Mouse (Mus musculus) limb, embryonic 14.5 days (tissue): ENCODE results near the gene Fzd9. TPM values are rescaled to one million over a fixed set of nuclear protein-coding genes. Genes with fewer than 3 reads are reported as not detected.

ENCODE experiments used
- ATAC-seq: fragments of 200-750 bp; cut with Nextera tagmentation; 2 replicates; pipeline ENCODE4 v1.8.0; 2017; ENCODE audit warnings: low read depth, moderate number of reproducible peaks, moderate TSS enrichment; ENCODE audit not compliant: low FRiP score
- DNase-seq: peaks from one replicate; pipeline ENCODE4 v3.0.0-alpha.2; 2015; ENCODE audit warnings: low spot score
- H3K27ac ChIP-seq: fragments of 300-500 bp; sonication (generic); replicated peaks from 2 replicates; pipeline ENCODE4 v1.5.1; 2014; ENCODE audit warnings: low read depth, mild to moderate bottlenecking, low read length, moderate library complexity, mixed read lengths
- H3K27me3 ChIP-seq: fragments of 300-500 bp; sonication (generic); 2 replicates; pipeline ENCODE4 v1.6.1; 2014; ENCODE audit warnings: low read length, mixed read lengths; ENCODE audit not compliant: control insufficient read depth, insufficient read depth
- H3K36me3 ChIP-seq: fragments of 300-500 bp; sonication (generic); 2 replicates; pipeline ENCODE4 v1.6.1; 2014; ENCODE audit warnings: mild to moderate bottlenecking, low read length, moderate library complexity, mixed read lengths; ENCODE audit not compliant: control insufficient read depth, insufficient read depth
- H3K4me1 ChIP-seq: fragments of 300-500 bp; sonication (generic); 2 replicates; pipeline ENCODE4 v1.6.1; 2014; ENCODE audit warnings: antibody characterized with exemption, low read length, mixed read lengths; ENCODE audit not compliant: control insufficient read depth, insufficient read depth
- H3K4me2 ChIP-seq: fragments of 300-500 bp; sonication (generic); replicated peaks from 2 replicates; pipeline ENCODE4 v1.6.1; 2014; ENCODE audit warnings: low read depth, mild to moderate bottlenecking, low read length, moderate library complexity; ENCODE audit not compliant: severe bottlenecking
- H3K4me3 ChIP-seq: fragments of 300-500 bp; sonication (generic); replicated peaks from 2 replicates; pipeline ENCODE4 v1.5.1; 2014; ENCODE audit warnings: low read length
- H3K9ac ChIP-seq: fragments of 300-500 bp; sonication (generic); 2 replicates; pipeline ENCODE4 v1.6.1; 2014; ENCODE audit warnings: mild to moderate bottlenecking, low read depth, low read length, moderate library complexity; ENCODE audit not compliant: severe bottlenecking
- H3K9me3 ChIP-seq: fragments of 300-500 bp; sonication (generic); 2 replicates; pipeline ENCODE4 v1.6.1; 2016; ENCODE audit warnings: low read length; ENCODE audit not compliant: control insufficient read depth
- POLR2A ChIP-seq: fragments of 200-500 bp; IDR thresholded peaks from 2 replicates; pipeline ENCODE4 v1.8.0; 2012; ENCODE audit warnings: inconsistent platforms, mild to moderate bottlenecking, moderate library complexity, borderline replicate concordance; ENCODE audit not compliant: insufficient read depth, insufficient read length; ENCODE audit errors: extremely low read depth
- WGBS: fragments of 180-500 bp; shearing (Covaris S2); extraction: QIAGEN DNeasy Blood & Tissue Kit; methylation state at CpG from one replicate; pipeline ENCODE4 v1.1.7; 2014; 5-methylcytosine and 5-hydroxymethylcytosine counted together
- microRNA-seq: library from miRNA; unstranded; fragments of <30 nt; microRNA quantifications from one replicate; pipeline ENCODE4, GENCODE M21; 2016
- polyA plus RNA-seq, 2 experiments: library from polyadenylated mRNA; depleted of rRNA in 1 of 2; stranded (reverse) in 1 of 2; unstranded in 1 of 2; fragments of >200 nt; fragmentation: Nextera tagmentation in 1 of 2; extraction: Ambion mirVana in 1 of 2; gene quantifications; 2 replicates each; pipeline versions ENCODE4 v1.2.1 to v1.2.3; 2012 to 2014

Fzd9 gene
- polyA plus RNA-seq, 2 experiments, result 23.1 to 31.2 TPM

GRCm38 (mm10) chr5:135224169-135224568 lies 26.9 kb downstream of the Fzd9 start:
- no peak overlapping the region for H3K4me3 ChIP-seq
- no peak overlapping the region for H3K27ac ChIP-seq
- no peak overlapping the region for H3K9ac ChIP-seq
- TF ChIP-seq POLR2A, result no peak
- peaks cover 89% of the 10 kb centered on the region for H3K36me3 ChIP-seq
- no peak overlapping the region for H3K4me2 ChIP-seq
- H3K9me3 ChIP-seq, result no peaks in the 10 kb centered on the region
- DNase-seq, result no peak
- WGBS, result 90% methylated on average over 3 of the region's 3 CpGs
- ATAC-seq, result no peak
- H3K27me3 ChIP-seq, result no peaks in the 10 kb centered on the region
- H3K4me1 ChIP-seq, result no peaks in the 10 kb centered on the region

GRCm38 (mm10) chr5:135222066-135222465 lies 29.0 kb downstream of the Fzd9 start:
- Histone ChIP-seq H3K27me3 (no peaks in the 10 kb centered on the region), H3K4me3 (no peak overlapping the region), H3K36me3 (peaks cover 91% of the 10 kb centered on the region), H3K4me2 (no peak overlapping the region), H3K9ac (no peak overlapping the region), H3K4me1 (no peaks in the 10 kb centered on the region), H3K9me3 (no peaks in the 10 kb centered on the region), H3K27ac (no peak overlapping the region)
- no peak for TF ChIP-seq POLR2A
- no peak for DNase-seq
- no peak for ATAC-seq
- 94% methylated on average over 7 of the region's 7 CpGs for WGBS

GRCm38 (mm10) chr5:135220941-135221340 lies 30.1 kb downstream of the Fzd9 start:
- H3K27me3 ChIP-seq, result no peaks in the 10 kb centered on the region
- H3K4me2 ChIP-seq, result no peak overlapping the region
- no peak for DNase-seq
- TF ChIP-seq POLR2A, result no peak
- no peaks in the 10 kb centered on the region for H3K4me1 ChIP-seq
- H3K9me3 ChIP-seq, result no peaks in the 10 kb centered on the region
- ATAC-seq, result no peak
- H3K4me3 ChIP-seq, result no peak overlapping the region
- H3K36me3 ChIP-seq, result peaks cover 94% of the 10 kb centered on the region
- no peak overlapping the region for H3K27ac ChIP-seq
- H3K9ac ChIP-seq, result no peak overlapping the region

GRCm38 (mm10) chr5:135216871-135217270 lies 34.2 kb downstream of the Fzd9 start:
- 89% methylated on average over 6 of the region's 6 CpGs for WGBS
- no peaks in the 10 kb centered on the region for H3K27me3 ChIP-seq
- DNase-seq, result no peak
- no peak for TF ChIP-seq POLR2A
- H3K9me3 ChIP-seq, result no peaks in the 10 kb centered on the region
- no peak overlapping the region for H3K4me3 ChIP-seq
- no peak overlapping the region for H3K9ac ChIP-seq
- ATAC-seq, result no peak
- H3K36me3 ChIP-seq, result peaks cover 99% of the 10 kb centered on the region
- H3K4me1 ChIP-seq, result no peaks in the 10 kb centered on the region
- H3K4me2 ChIP-seq, result no peak overlapping the region
- no peak overlapping the region for H3K27ac ChIP-seq

- Histone ChIP-seq H3K27me3 (no peaks in the 10 kb centered on the region), H3K27ac (no peak overlapping the region), H3K4me3 (no peak overlapping the region), H3K4me1 (no peaks in the 10 kb centered on the region), H3K9me3 (no peaks in the 10 kb centered on the region), H3K4me2 (no peak overlapping the region), H3K9ac (no peak overlapping the region), H3K36me3 (peaks cover 97% of the 10 kb centered on the region)
- no peak for DNase-seq
- no peak for ATAC-seq
- WGBS, result 93% methylated on average over 1 of the region's 1 CpGs
- no peak for TF ChIP-seq POLR2A
These were observed 42.8 kb downstream of the Fzd9 start for GRCm38 (mm10) chr5:135208197-135208596.

- no peak overlapping the region for H3K4me3 ChIP-seq
- ATAC-seq (no peak), DNase-seq (no peak)
- TF ChIP-seq POLR2A, result no peak
- no peak overlapping the region for H3K4me2 ChIP-seq
- no peaks in the 10 kb centered on the region for H3K27me3 ChIP-seq
- H3K9ac ChIP-seq, result no peak overlapping the region
- 71% methylated on average over 3 of the region's 3 CpGs for WGBS
- no peak overlapping the region for H3K27ac ChIP-seq
- H3K4me1 ChIP-seq, result no peaks in the 10 kb centered on the region
- peaks cover 84% of the 10 kb centered on the region for H3K36me3 ChIP-seq
- H3K9me3 ChIP-seq, result no peaks in the 10 kb centered on the region
These were observed 48.3 kb downstream of the Fzd9 start for GRCm38 (mm10) chr5:135202763-135203162.

Small RNA genes lying within 50 kb of the gene (microRNA-seq; reads per million reads assigned to microRNA genes)
- gene Gm25315, result not detected

Other genes with a start within 250 kb of the Fzd9 start
- 83.2 and 94.3 TPM in 2 replicates for gene Abhd11, start 242.1 kb downstream of the Fzd9 start, polyA plus RNA-seq (2012; rRNA removed)
- 64.7 and 67.4 TPM in 2 replicates for gene Abhd11, start 242.1 kb downstream of the Fzd9 start, polyA plus RNA-seq (2014; fragmentation: Nextera tagmentation; extraction: Ambion mirVana)
- 39.2 and 45.5 TPM in 2 replicates for gene Stx1a, start 227.7 kb downstream of the Fzd9 start, polyA plus RNA-seq (2012; rRNA removed)
- 11.4 and 13.0 TPM in 2 replicates for gene Stx1a, start 227.7 kb downstream of the Fzd9 start, polyA plus RNA-seq (2014; fragmentation: Nextera tagmentation; extraction: Ambion mirVana)
- 29.1 and 31.3 TPM in 2 replicates for gene Dnajc30, start 187.0 kb downstream of the Fzd9 start, polyA plus RNA-seq (2012; rRNA removed)
- 32.6 and 39.2 TPM in 2 replicates for gene Dnajc30, start 187.0 kb downstream of the Fzd9 start, polyA plus RNA-seq (2014; fragmentation: Nextera tagmentation; extraction: Ambion mirVana)
- 107 and 121 TPM in 2 replicates for gene Bud23, start 186.3 kb downstream of the Fzd9 start, polyA plus RNA-seq (2012; rRNA removed)
- gene Bud23, start 186.3 kb downstream of the Fzd9 start, polyA plus RNA-seq (2014; fragmentation: Nextera tagmentation; extraction: Ambion mirVana), result 101 and 108 TPM in 2 replicates
- gene Vps37d, start 173.0 kb downstream of the Fzd9 start, polyA plus RNA-seq (2012; rRNA removed), result 24.5 and 32.0 TPM in 2 replicates
- 10.7 and 12.3 TPM in 2 replicates for gene Vps37d, start 173.0 kb downstream of the Fzd9 start, polyA plus RNA-seq (2014; fragmentation: Nextera tagmentation; extraction: Ambion mirVana)
- gene Mlxipl, start 161.3 kb downstream of the Fzd9 start, polyA plus RNA-seq (2012; rRNA removed), result 3.3 and 5.3 TPM in 2 replicates
- gene Mlxipl, start 161.3 kb downstream of the Fzd9 start, polyA plus RNA-seq (2014; fragmentation: Nextera tagmentation; extraction: Ambion mirVana), result 0.54 and 1.6 TPM in 2 replicates
- gene Tbl2, start 101.6 kb downstream of the Fzd9 start, polyA plus RNA-seq (2012; rRNA removed), result 23.2 and 25.7 TPM in 2 replicates
- gene Tbl2, start 101.6 kb downstream of the Fzd9 start, polyA plus RNA-seq (2014; fragmentation: Nextera tagmentation; extraction: Ambion mirVana), result 29.8 and 32.1 TPM in 2 replicates
- gene Bcl7b, start 82.9 kb downstream of the Fzd9 start, polyA plus RNA-seq (2012; rRNA removed), result 20.6 and 24.6 TPM in 2 replicates
- gene Bcl7b, start 82.9 kb downstream of the Fzd9 start, polyA plus RNA-seq (2014; fragmentation: Nextera tagmentation; extraction: Ambion mirVana), result 43.3 and 46.2 TPM in 2 replicates
- 72.7 and 73.0 TPM in 2 replicates for gene Baz1b, start 64.0 kb downstream of the Fzd9 start, polyA plus RNA-seq (2012; rRNA removed)
- gene Baz1b, start 64.0 kb downstream of the Fzd9 start, polyA plus RNA-seq (2014; fragmentation: Nextera tagmentation; extraction: Ambion mirVana), result 52.3 and 58.8 TPM in 2 replicates
- 0.06 and 0.32 TPM in 2 replicates for gene Fkbp6, start 98.8 kb upstream of the Fzd9 start, polyA plus RNA-seq (2012; rRNA removed)
- not detected in 2 replicates for gene Fkbp6, start 98.8 kb upstream of the Fzd9 start, polyA plus RNA-seq (2014; fragmentation: Nextera tagmentation; extraction: Ambion mirVana)
- gene Trim50, start 102.1 kb upstream of the Fzd9 start, polyA plus RNA-seq (2012; rRNA removed), result not detected in 2 replicates
- gene Trim50, start 102.1 kb upstream of the Fzd9 start, polyA plus RNA-seq (2014; fragmentation: Nextera tagmentation; extraction: Ambion mirVana), result not detected in 2 replicates
- gene Nsun5, start 118.7 kb upstream of the Fzd9 start, polyA plus RNA-seq (2012; rRNA removed), result 52.1 and 65.4 TPM in 2 replicates
- 26.2 and 29.1 TPM in 2 replicates for gene Nsun5, start 118.7 kb upstream of the Fzd9 start, polyA plus RNA-seq (2014; fragmentation: Nextera tagmentation; extraction: Ambion mirVana)
- gene Pom121, start 143.3 kb upstream of the Fzd9 start, polyA plus RNA-seq (2012; rRNA removed), result 38.1 and 53.0 TPM in 2 replicates
- gene Pom121, start 143.3 kb upstream of the Fzd9 start, polyA plus RNA-seq (2014; fragmentation: Nextera tagmentation; extraction: Ambion mirVana), result 15.3 and 18.3 TPM in 2 replicates